Mouse (Mus musculus) forebrain, embryonic 16.5 days (tissue): ENCODE data around the gene Slc25a13. TPM values are rescaled to one million over a fixed set of nuclear protein-coding genes. Genes with fewer than 3 reads are reported as not detected.

Experiments used
- ATAC-seq: fragments of 200-750 bp; cut with Nextera tagmentation; 2 replicates; pipeline ENCODE4 v1.8.0; 2017; ENCODE audit warnings: mild to moderate bottlenecking, moderate library complexity
- H3K27ac ChIP-seq: fragments of 300-500 bp; sonication (generic); 2 replicates; pipeline ENCODE4 v1.5.1; 2014; ENCODE audit warnings: low read length, control low read depth
- H3K27me3 ChIP-seq: fragments of 300-500 bp; sonication (generic); replicated peaks from 2 replicates; pipeline ENCODE4 v1.6.1; 2014; ENCODE audit warnings: low read length; ENCODE audit not compliant: control insufficient read depth, insufficient read depth
- H3K36me3 ChIP-seq: fragments of 300-500 bp; sonication (generic); 2 replicates; pipeline ENCODE4 v1.6.1; 2014; ENCODE audit not compliant: control insufficient read depth, insufficient read depth
- H3K4me1 ChIP-seq: fragments of 300-500 bp; sonication (generic); replicated peaks from 2 replicates; pipeline ENCODE4 v1.6.1; 2014; ENCODE audit warnings: low read length; ENCODE audit not compliant: control insufficient read depth, insufficient read depth
- H3K4me2 ChIP-seq: fragments of 300-500 bp; sonication (generic); 2 replicates; pipeline ENCODE4 v1.6.1; 2014; ENCODE audit warnings: mild to moderate bottlenecking, low read length, control low read depth
- H3K4me3 ChIP-seq: fragments of 300-500 bp; sonication (generic); replicated peaks from 2 replicates; pipeline ENCODE4 v1.5.1; 2014; ENCODE audit warnings: mild to moderate bottlenecking, low read length, control low read depth
- H3K9ac ChIP-seq: fragments of 300-500 bp; sonication (generic); replicated peaks from 2 replicates; pipeline ENCODE4 v1.6.1; 2014; ENCODE audit warnings: low read depth, low read length, control low read depth
- H3K9me3 ChIP-seq: fragments of 300-500 bp; sonication (generic); 2 replicates; pipeline ENCODE4 v1.6.1; 2016; ENCODE audit warnings: low read length; ENCODE audit not compliant: control insufficient read depth
- WGBS: fragments of 180-500 bp; shearing (Covaris S2); extraction: QIAGEN DNeasy Blood & Tissue Kit; methylation state at CpG from one replicate; pipeline ENCODE4 v1.1.7; 2014; 5-methylcytosine and 5-hydroxymethylcytosine counted together
- polyA plus RNA-seq: library from polyadenylated mRNA; unstranded; fragments of >200 nt; fragmentation: Nextera tagmentation; extraction: Ambion mirVana; gene quantifications from 2 replicates; pipeline ENCODE4 v1.2.1, GENCODE M21; 2015

Slc25a13 gene
- polyA plus RNA-seq, 1 experiment from 2014 or later: 7.9 TPM

- H3K36me3 ChIP-seq: no peaks in the 10 kb centered on the region
- no peak overlapping the region for H3K4me2 ChIP-seq
- H3K27ac ChIP-seq: no peak overlapping the region
- H3K4me3 ChIP-seq: no peak overlapping the region
- H3K4me1 ChIP-seq: peaks cover 4% of the 10 kb centered on the region
- H3K27me3 ChIP-seq: no peaks in the 10 kb centered on the region
- no peak for ATAC-seq
- 31% methylated on average over 10 of the region's 10 CpGs for WGBS
- H3K9me3 ChIP-seq: no peaks in the 10 kb centered on the region
- no peak overlapping the region for H3K9ac ChIP-seq
Measured at GRCm38 (mm10) chr6:6092497-6092896, 124.5 kb downstream of the Slc25a13 start.

- ATAC-seq: no peak
- H3K9ac ChIP-seq: no peak overlapping the region
Measured at GRCm38 (mm10) chr6:6091016-6091415, 126.0 kb downstream of the Slc25a13 start.

GRCm38 (mm10) chr6:6088151-6088550 is 128.8 kb downstream of the Slc25a13 start:
- no peak overlapping the region for H3K4me2 ChIP-seq
- 44% methylated on average over 4 of the region's 4 CpGs for WGBS
- H3K4me1 ChIP-seq: peaks cover 4% of the 10 kb centered on the region
- H3K4me3 ChIP-seq: no peak overlapping the region
- ATAC-seq: peak; percentile 72
- no peak overlapping the region for H3K9ac ChIP-seq
- H3K27ac ChIP-seq: no peak overlapping the region
- H3K27me3 ChIP-seq: no peaks in the 10 kb centered on the region
- H3K9me3 ChIP-seq: no peaks in the 10 kb centered on the region
- H3K36me3 ChIP-seq: no peaks in the 10 kb centered on the region

More at GRCm38 (mm10) chr6:6091016-6091415, 126.0 kb downstream of the Slc25a13 start:
- no peaks in the 10 kb centered on the region for H3K27me3 ChIP-seq
- H3K27ac ChIP-seq: no peak overlapping the region
- peaks cover 4% of the 10 kb centered on the region for H3K4me1 ChIP-seq
- H3K4me3 ChIP-seq: no peak overlapping the region
- H3K9me3 ChIP-seq: no peaks in the 10 kb centered on the region
- no peaks in the 10 kb centered on the region for H3K36me3 ChIP-seq
- no peak overlapping the region for H3K4me2 ChIP-seq
- 85% methylated on average over 3 of the region's 3 CpGs for WGBS

- WGBS: 41% methylated on average over 1 of the region's 1 CpGs
Measured at GRCm38 (mm10) chr6:6080484-6080883, 136.5 kb downstream of the Slc25a13 start.

DNA sequence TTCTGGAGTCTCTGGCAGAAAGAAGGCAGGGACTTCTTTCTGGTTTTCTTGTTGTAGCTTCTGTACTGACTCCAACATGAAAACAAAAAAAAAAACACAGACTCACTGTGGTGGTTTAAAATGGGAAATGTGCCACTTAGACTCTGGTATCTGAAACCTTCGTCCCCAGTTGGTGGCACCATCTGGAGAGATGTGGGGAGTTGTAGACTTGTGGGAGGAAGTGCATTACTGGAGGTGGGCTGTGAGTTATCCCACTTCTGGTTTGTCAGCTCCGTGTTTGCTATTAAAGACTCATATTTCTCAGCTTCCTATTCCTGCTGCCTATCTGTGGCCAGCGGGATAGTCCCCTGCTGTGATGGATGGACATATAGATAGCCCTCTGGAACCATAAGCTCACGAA is 139.7 kb downstream of the Slc25a13 start:
- no peak for ATAC-seq
- WGBS: 87% methylated on average over 4 of the region's 4 CpGs

More at GRCm38 (mm10) chr6:6080484-6080883, 136.5 kb downstream of the Slc25a13 start:
- Histone ChIP-seq H3K36me3 (no peaks in the 10 kb centered on the region), H3K4me3 (no peak overlapping the region), H3K27ac (no peak overlapping the region), H3K9me3 (no peaks in the 10 kb centered on the region), H3K4me2 (no peak overlapping the region), H3K4me1 (no peaks in the 10 kb centered on the region), H3K9ac (no peak overlapping the region), H3K27me3 (no peaks in the 10 kb centered on the region)
- ATAC-seq: no peak

DNA sequence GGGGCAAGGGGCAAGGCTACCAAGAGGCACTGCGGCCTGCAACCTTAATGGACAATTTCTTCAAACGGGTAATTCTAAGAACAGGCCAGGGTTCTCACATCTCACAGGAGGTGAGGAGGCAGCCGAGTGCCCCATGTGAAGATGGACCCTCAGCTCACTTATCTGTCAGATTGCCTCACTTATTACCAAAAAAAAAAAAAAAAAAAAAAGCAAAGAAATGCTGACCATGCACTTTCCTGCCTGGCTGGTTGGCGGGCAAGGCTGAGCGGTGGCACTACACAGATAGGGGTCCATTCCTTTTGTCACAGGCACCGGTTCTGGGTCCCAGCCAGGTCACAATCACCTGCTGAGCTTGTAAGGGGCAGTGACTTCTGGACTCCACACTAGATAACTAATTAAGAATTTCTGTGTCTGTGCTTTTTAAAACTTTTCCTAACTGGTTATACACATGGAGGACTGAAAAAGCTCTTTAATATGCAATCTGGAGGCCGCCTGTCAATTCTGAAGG is 141.0 kb downstream of the Slc25a13 start:
- Histone ChIP-seq H3K36me3 (no peaks in the 10 kb centered on the region), H3K4me2 (no peak overlapping the region), H3K9me3 (no peaks in the 10 kb centered on the region), H3K4me1 (peaks cover 3% of the 10 kb centered on the region), H3K4me3 (no peak overlapping the region), H3K27me3 (no peaks in the 10 kb centered on the region), H3K9ac (no peak overlapping the region), H3K27ac (no peak overlapping the region)
- WGBS: 83% methylated on average over 7 of the region's 7 CpGs
- ATAC-seq: no peak

More for the DNA sequence above, 139.7 kb downstream of the Slc25a13 start:
- Histone ChIP-seq H3K4me1 (no peaks in the 10 kb centered on the region), H3K4me2 (no peak overlapping the region), H3K9ac (no peak overlapping the region), H3K9me3 (no peaks in the 10 kb centered on the region), H3K36me3 (no peaks in the 10 kb centered on the region), H3K27ac (no peak overlapping the region), H3K4me3 (no peak overlapping the region), H3K27me3 (no peaks in the 10 kb centered on the region)

DNA sequence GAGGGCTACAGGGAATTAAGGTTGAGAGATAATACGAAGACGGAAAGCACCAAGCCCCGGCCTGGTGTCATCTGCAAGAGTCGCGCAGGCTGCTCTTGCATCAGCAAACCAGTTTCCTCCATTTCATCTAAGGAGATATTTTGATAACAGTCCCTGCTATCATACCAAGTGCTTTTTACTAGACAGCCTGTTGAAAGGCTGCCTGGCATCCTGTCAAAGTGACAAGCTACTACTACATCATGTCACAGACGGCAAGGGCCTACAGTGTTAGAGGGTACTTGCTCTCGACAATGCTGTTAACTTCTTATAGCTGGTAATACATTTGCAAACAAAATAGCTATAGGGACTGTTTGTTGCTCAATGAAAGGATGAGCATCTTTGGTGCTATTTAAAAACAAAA is 145.9 kb downstream of the Slc25a13 start:
- Histone ChIP-seq H3K4me2 (no peak overlapping the region), H3K9ac (no peak overlapping the region), H3K4me3 (no peak overlapping the region), H3K9me3 (no peaks in the 10 kb centered on the region), H3K27ac (no peak overlapping the region), H3K36me3 (no peaks in the 10 kb centered on the region), H3K27me3 (no peaks in the 10 kb centered on the region), H3K4me1 (peaks cover 10% of the 10 kb centered on the region)
- ATAC-seq: no peak
- 65% methylated on average over 7 of the region's 7 CpGs for WGBS

GRCm38 (mm10) chr6:6070015-6070414 is 147.0 kb downstream of the Slc25a13 start:
- H3K9ac ChIP-seq: no peak overlapping the region
- H3K4me1 ChIP-seq: peaks cover 10% of the 10 kb centered on the region
- no peak for ATAC-seq
- no peak overlapping the region for H3K4me3 ChIP-seq
- H3K36me3 ChIP-seq: no peaks in the 10 kb centered on the region
- H3K4me2 ChIP-seq: no peak overlapping the region
- no peaks in the 10 kb centered on the region for H3K27me3 ChIP-seq
- 9% methylated on average over 3 of the region's 3 CpGs for WGBS
- H3K9me3 ChIP-seq: no peaks in the 10 kb centered on the region
- H3K27ac ChIP-seq: no peak overlapping the region

DNA sequence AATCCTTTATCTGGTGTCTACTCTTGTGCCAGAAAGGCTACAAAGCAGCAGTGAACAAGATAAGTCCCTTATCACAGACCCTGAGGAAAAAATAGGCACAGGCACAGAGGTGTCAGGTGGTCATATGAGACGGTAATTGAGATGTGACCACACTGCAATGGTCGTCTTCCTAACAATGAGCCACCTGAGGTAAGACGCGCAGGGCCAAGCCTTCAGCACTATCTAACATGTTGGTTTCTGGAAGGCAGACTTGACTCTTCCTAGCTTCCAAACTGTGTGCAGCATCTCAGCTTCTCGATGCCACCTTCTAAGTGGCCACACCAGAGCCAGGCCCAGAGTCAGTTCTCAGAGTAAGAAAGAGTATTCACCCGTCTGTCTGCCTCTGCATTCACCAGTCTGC is 149.8 kb downstream of the Slc25a13 start:
- no peak overlapping the region for H3K27ac ChIP-seq
- H3K9ac ChIP-seq: no peak overlapping the region
- no peaks in the 10 kb centered on the region for H3K27me3 ChIP-seq
- no peak overlapping the region for H3K4me3 ChIP-seq
- 93% methylated on average over 6 of the region's 6 CpGs for WGBS
- ATAC-seq: no peak
- H3K9me3 ChIP-seq: no peaks in the 10 kb centered on the region
- peaks cover 10% of the 10 kb centered on the region for H3K4me1 ChIP-seq
- H3K4me2 ChIP-seq: no peak overlapping the region
- no peaks in the 10 kb centered on the region for H3K36me3 ChIP-seq

GRCm38 (mm10) chr6:6058548-6058947 is 158.4 kb downstream of the Slc25a13 start:
- ATAC-seq: no peak
- no peak overlapping the region for H3K4me2 ChIP-seq
- no peak overlapping the region for H3K27ac ChIP-seq
- no peaks in the 10 kb centered on the region for H3K27me3 ChIP-seq
- H3K9ac ChIP-seq: no peak overlapping the region
- no peaks in the 10 kb centered on the region for H3K9me3 ChIP-seq
- H3K36me3 ChIP-seq: no peaks in the 10 kb centered on the region
- H3K4me3 ChIP-seq: no peak overlapping the region
- H3K4me1 ChIP-seq: peaks cover 7% of the 10 kb centered on the region
- 1% methylated on average over 3 of the region's 3 CpGs for WGBS
